Mouse (Mus musculus) lung, postnatal 4 days (tissue): ENCODE results near the gene Cactin.

Experiments
- DNase-seq, 2 experiments: peaks; one replicate each; pipeline ENCODE4 v3.0.0; 2021

Gene Cactin

GRCm38 (mm10) chr10:81319741-81320549 is 958 bp upstream of the Cactin start:
- DNase-seq, result no peak

- DNase-seq, result no peak
Observed at GRCm38 (mm10) chr10:81321436-81321835, 533 bp downstream of the Cactin start.

GRCm38 (mm10) chr10:81322444-81322843 is 1.5 kb downstream of the Cactin start:
- DNase-seq, result no peak

- DNase-seq, result no peak
Observed at GRCm38 (mm10) chr10:81323141-81323775, 2.4 kb downstream of the Cactin start.

- no peak for DNase-seq
Observed at GRCm38 (mm10) chr10:81323791-81324530, 3.1 kb downstream of the Cactin start.

- DNase-seq, result no peak
Observed at GRCm38 (mm10) chr10:81325176-81325575, 4.3 kb downstream of the Cactin start.

GRCm38 (mm10) chr10:81325781-81326180 is 4.9 kb downstream of the Cactin start:
- no peak for DNase-seq

GRCm38 (mm10) chr10:81326858-81327257 is 6.0 kb downstream of the Cactin start:
- DNase-seq, result peak; percentile 63 to 88

GRCm38 (mm10) chr10:81327959-81328358 is 7.1 kb downstream of the Cactin start:
- peak; percentile 28 to 70 for DNase-seq

GRCm38 (mm10) chr10:81328386-81328785 is 7.5 kb downstream of the Cactin start, which contains the start of gene Tbxa2r:
Gene Tbxa2r (plus strand): TSS chr10:81328731.
- DNase-seq, result peak; percentile 79 to 88

GRCm38 (mm10) chr10:81329194-81329975 is 8.5 kb downstream of the Cactin start:
- peak; percentile 65 to 85 for DNase-seq

- DNase-seq, result no peak
Observed at GRCm38 (mm10) chr10:81330007-81330406, 9.1 kb downstream of the Cactin start.

GRCm38 (mm10) chr10:81332277-81332676 is 11.4 kb downstream of the Cactin start:
- DNase-seq, result no peak

- no peak for DNase-seq
Observed at GRCm38 (mm10) chr10:81334324-81334723, 13.4 kb downstream of the Cactin start.

GRCm38 (mm10) chr10:81335393-81336340 is 14.8 kb downstream of the Cactin start:
- peak; percentile 62 to 82 for DNase-seq

- no peak for DNase-seq
Observed at GRCm38 (mm10) chr10:81336558-81336957, 15.7 kb downstream of the Cactin start.

- peak in 1 of 2 experiments; percentile 52 for DNase-seq
Observed at GRCm38 (mm10) chr10:81340551-81341332, 19.8 kb downstream of the Cactin start.

- peak; percentile 77 to 85 for DNase-seq
Observed at GRCm38 (mm10) chr10:81341333-81341949, 20.5 kb downstream of the Cactin start.

GRCm38 (mm10) chr10:81342686-81343505 is 22.0 kb downstream of the Cactin start, which contains the start of gene Gipc3:
Gene Gipc3 (minus strand): TSS chr10:81343266.
- peak in 1 of 2 experiments; percentile 55 for DNase-seq
